Mouse (Mus musculus): ENCODE data around the gene Dkk2. TPM values are rescaled to one million over a fixed set of nuclear protein-coding genes. Genes with fewer than 3 reads are reported as not detected.

Gene Dkk2
- total and polyA plus RNA-seq, 3 experiments, result not detected

DNA sequence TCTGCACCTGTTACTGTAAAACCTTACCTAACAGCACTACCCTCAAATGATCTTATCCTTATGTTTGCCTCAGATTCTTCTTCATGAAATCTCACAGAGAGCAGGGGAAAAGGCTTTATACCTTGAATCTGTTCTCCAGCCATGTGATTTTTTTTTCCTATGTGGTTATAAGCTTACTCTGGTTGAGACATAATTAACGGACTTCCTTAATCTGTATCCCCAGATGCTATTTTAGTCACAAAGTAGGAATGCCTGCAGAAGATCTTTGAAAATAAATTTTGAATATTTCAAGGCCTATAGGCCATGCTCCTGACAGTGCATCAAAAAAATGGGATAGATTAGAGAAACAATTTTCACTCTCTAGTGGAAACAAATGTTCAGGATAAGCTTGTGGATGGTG is 20.2 kb upstream of the Dkk2 start (continued):
- TF ChIP-seq NELFE (IDR thresholded peaks at IDR 0.05; ENCODE audit: low read depth, low read length), result no peak
- no peak for TF ChIP-seq ZMIZ1 (IDR thresholded peaks at IDR 0.05; ENCODE audit: low read depth, low read length)

DNA sequence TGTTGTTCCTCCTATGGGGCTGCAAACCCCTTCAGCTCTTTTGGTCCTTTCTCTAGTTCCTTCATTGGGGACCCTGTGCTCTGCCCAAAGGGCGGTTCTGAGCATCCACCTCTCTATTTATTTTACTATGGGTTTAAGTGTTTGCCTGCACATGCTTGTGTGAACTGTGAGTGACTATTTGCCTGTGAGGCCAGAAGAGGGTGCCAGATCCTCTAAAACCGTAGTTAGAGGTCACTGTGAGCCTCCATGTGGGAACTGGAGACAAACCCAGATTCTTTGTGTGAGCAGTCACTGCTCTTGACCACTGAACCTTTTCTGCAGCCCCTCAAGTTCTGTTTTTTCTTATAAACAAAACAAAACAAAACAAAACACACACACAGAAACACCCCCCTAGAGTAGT is 14.1 kb upstream of the Dkk2 start:
- Histone ChIP-seq H3K9me3 (replicated peaks; ENCODE audit: insufficient read depth, low read length) (no peaks in the 10 kb centered on the region), H3K9ac (ENCODE audit: control insufficient read depth, low read depth, low read length, poor library complexity, severe bottlenecking) (no peak overlapping the region), H3K4me3 (ENCODE audit: control insufficient read depth in 1 of 2, insufficient read depth in 1 of 2, low read depth in 2 of 2, low read length in 2 of 2) (no peak overlapping the region), H3K27ac (ENCODE audit: control insufficient read depth, low read depth, low read length) (no peak overlapping the region), H3K4me1 (ENCODE audit: control insufficient read depth in 1 of 2, insufficient read depth in 2 of 2, low read length in 2 of 2) (no peaks in the 10 kb centered on the region), H3K36me3 (ENCODE audit: control insufficient read depth in 1 of 2, insufficient read depth in 2 of 2, low read length in 2 of 2) (no peaks in the 10 kb centered on the region), H3K27me3 (ENCODE audit: control insufficient read depth in 1 of 2, insufficient read depth in 2 of 2, low read length in 2 of 2) (no peaks in the 10 kb centered on the region), H3K79me2 (ENCODE audit: control insufficient read depth, insufficient read depth, low read length, poor library complexity) (no peaks in the 10 kb centered on the region)
- peak in 2 of 3 experiments; percentile 15 to 16; a peak in 3 of 6 replicates for TF ChIP-seq CTCF (IDR thresholded peaks at IDR 0.05 in 2 of 3, conservative IDR thresholded peaks at IDR 0.05 in 1 of 3; ENCODE audit: control insufficient read depth in 1 of 3, insufficient read depth in 1 of 3, low read depth in 2 of 3, low read length in 3 of 3, poor library complexity in 1 of 3, severe bottlenecking in 1 of 3)
- peak; percentile 15 for TF ChIP-seq RAD21 (IDR thresholded peaks at IDR 0.05; ENCODE audit: low read depth, low read length)
- no peak for TF ChIP-seq TBP (IDR thresholded peaks at IDR 0.05; ENCODE audit: low read depth, low read length)
- DNase-seq (ENCODE audit: low read depth, low spot score), result peak; percentile 3

DNA sequence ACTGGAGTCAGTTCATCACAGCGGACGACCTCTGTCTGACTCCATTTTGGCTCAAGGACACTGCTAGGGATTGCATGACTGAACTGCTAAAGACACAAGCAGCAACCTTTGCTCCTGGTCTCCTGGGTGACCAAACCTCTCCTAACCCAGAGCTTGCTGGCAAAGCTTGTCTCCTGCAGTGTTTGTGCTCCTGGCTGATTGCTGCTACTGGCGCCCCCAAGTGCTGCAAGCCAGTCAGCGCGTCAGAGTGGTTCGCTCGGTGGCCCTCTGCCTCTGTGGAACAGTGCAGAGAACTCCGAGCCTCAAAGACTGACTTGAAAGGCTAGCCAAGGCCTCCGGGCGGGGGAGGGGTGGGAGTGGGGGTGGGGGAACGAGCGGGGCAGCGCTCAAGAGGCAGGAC is 1.1 kb upstream of the Dkk2 start:
- Histone ChIP-seq H3K4me1 (ENCODE audit: control insufficient read depth in 1 of 2, insufficient read depth in 2 of 2, low read length in 2 of 2) (no peaks in the 10 kb centered on the region), H3K9ac (ENCODE audit: control insufficient read depth, low read depth, low read length, poor library complexity, severe bottlenecking) (no peak overlapping the region), H3K9me3 (replicated peaks; ENCODE audit: insufficient read depth, low read length) (no peaks in the 10 kb centered on the region), H3K27me3 (ENCODE audit: control insufficient read depth in 1 of 2, insufficient read depth in 2 of 2, low read length in 2 of 2) (no peaks in the 10 kb centered on the region), H3K27ac (ENCODE audit: control insufficient read depth, low read depth, low read length) (no peak overlapping the region), H3K4me3 (ENCODE audit: control insufficient read depth in 1 of 2, insufficient read depth in 1 of 2, low read depth in 2 of 2, low read length in 2 of 2) (no peak overlapping the region), H3K79me2 (ENCODE audit: control insufficient read depth, insufficient read depth, low read length, poor library complexity) (no peaks in the 10 kb centered on the region), H3K36me3 (ENCODE audit: control insufficient read depth in 1 of 2, insufficient read depth in 2 of 2, low read length in 2 of 2) (no peaks in the 10 kb centered on the region)
- no peak for DNase-seq (ENCODE audit: low read depth, low spot score)
- TF ChIP-seq TCF12 (IDR thresholded peaks at IDR 0.05; ENCODE audit: low read depth, low read length) (no peak), EP300 (IDR thresholded peaks at IDR 0.05; ENCODE audit: low read depth in 1 of 2, low read length in 2 of 2) (no peak), ZKSCAN1 (IDR thresholded peaks at IDR 0.05; ENCODE audit: low read depth, low read length) (no peak), ELF1 (IDR thresholded peaks at IDR 0.05; ENCODE audit: low read depth, low read length) (no peak), JUND (IDR thresholded peaks at IDR 0.05; ENCODE audit: low read depth, low read length) (no peak), MAFK (IDR thresholded peaks at IDR 0.05; ENCODE audit: borderline replicate concordance, low read depth, low read length) (no peak), MXI1 (IDR thresholded peaks at IDR 0.05; ENCODE audit: low read depth, low read length) (no peak), BHLHE40 (IDR thresholded peaks at IDR 0.05; ENCODE audit: borderline replicate concordance, low read depth, low read length) (no peak), USF2 (IDR thresholded peaks at IDR 0.05; ENCODE audit: borderline replicate concordance in 1 of 2, insufficient read depth in 1 of 2, low read depth in 1 of 2, low read length in 2 of 2) (no peak), KAT2A (conservative IDR thresholded peaks at IDR 0.05; ENCODE audit: low read depth, low read length) (no peak)
